Mouse (Mus musculus): Measurements from ENCODE around the gene Cacnb2.
A peak's percentile ranks its signal among the peaks of the same experiment; 100 is the strongest.

The Cacnb2 gene

DNA sequence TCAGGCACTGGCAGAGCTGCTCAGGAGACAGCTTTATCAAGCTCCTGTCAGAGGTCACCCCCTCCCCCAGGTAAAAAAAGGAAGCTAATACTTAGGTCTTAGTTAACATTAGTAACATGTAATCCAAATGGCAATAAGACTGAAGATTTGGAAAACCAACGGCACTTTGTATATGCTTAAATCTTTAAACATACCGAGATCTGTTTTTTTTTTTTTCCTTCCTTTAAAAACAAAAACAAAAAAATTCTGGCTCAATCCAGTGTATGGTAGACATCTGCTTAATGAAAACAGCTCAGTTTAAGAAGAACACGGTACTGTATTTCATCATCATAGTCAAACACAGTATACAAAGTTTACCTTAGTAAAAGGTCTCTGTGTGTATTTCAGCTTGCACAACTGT lies at the start of gene Cacnb2:
Gene Cacnb2 (plus strand): TSS at position 301 of the 400 bp plus-strand sequence.
- DNase-seq (ENCODE audit: low spot score): no peak

DNA sequence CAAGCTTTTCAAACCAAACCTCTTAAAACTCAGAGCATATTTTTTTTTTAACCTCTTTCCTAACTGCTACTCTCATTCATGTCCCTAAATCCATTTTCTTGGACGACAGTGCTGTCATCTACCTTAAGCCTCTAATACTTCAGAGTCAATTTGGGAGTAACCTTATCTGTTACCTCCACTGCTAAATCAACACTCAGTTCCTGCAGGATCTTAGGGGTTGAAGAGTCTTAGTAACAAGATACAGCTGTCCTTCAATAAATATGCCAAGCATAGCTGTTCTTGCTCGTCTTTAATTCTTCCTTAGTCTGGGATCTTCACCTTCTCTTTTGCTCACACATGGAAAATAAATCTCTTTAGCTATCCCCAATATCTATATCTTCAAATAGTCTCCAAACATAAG lies 34.9 kb upstream of the Cacnb2 start:
- no peak for DNase-seq (ENCODE audit: low spot score)

DNA sequence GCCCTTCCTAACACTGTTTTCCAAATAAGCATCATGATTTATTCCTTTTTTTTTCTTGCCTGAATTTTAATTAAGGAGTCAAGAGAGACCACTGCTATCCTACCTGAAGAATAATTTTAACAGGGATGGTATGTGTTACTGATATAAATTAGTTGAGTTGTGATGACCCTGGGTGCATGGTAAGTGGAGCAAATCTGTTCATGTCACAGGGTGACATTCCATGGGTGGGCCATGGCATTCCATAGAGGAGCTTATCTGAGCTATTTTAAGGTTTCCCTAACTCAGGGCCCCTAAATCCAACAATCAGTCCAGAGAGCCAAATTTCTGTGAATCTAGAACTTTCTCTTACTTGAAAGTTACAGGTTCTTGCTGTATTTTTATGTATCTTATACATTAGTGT lies 31.6 kb upstream of the Cacnb2 start:
- no peak for DNase-seq (ENCODE audit: low spot score)

DNA sequence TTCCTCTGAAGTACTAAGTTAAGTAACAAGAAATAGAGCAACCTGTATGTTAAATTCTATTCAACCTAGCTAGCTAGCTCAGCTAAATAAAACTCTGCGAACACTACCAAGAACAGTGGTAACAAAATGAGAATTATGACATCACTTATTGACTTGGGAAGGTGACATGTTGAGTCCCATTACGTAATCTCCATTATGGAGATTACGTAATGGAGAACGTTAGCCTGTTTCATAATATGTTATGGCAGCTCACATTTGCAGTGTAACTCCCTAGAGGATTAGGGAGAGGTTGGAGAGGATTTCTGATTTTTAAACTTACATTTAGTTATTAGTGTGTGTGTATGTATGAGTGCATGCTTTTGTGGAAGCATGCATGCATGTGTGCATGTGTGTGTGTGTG lies 13.3 kb upstream of the Cacnb2 start:
- no peak for DNase-seq (ENCODE audit: low spot score)

DNA sequence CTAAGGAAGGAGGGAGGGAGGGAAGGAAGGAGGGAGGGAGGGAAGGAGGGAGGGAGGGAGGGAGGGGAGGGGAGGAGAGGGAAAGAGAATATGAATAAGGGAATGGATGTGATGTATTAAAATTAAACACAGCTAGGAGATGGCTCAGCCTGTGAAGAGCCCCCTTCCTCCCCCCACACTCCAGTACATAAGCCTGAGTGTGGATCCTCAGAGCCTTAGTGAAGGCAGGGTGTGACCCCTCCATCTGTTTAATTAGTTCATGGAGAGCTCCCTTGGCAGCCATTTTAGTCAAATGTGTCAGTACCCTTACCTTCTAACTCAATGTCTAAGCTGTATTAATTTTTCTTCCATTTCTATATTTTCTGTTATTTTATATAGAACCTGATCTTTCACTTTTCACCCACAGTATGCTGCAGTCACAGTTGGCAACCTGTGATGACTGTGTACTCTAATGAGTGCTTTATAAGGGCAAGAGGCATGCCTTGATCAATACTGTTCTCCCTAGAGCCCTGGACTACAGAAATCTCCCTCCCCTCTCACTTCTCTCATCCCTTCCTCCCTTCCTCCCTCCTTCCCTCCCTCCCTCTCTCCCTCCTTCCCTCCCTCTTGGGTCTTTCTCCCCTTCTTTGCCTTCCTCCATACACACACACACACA lies 4.9 kb upstream of the Cacnb2 start:
- no peak for DNase-seq (ENCODE audit: low spot score)

DNA sequence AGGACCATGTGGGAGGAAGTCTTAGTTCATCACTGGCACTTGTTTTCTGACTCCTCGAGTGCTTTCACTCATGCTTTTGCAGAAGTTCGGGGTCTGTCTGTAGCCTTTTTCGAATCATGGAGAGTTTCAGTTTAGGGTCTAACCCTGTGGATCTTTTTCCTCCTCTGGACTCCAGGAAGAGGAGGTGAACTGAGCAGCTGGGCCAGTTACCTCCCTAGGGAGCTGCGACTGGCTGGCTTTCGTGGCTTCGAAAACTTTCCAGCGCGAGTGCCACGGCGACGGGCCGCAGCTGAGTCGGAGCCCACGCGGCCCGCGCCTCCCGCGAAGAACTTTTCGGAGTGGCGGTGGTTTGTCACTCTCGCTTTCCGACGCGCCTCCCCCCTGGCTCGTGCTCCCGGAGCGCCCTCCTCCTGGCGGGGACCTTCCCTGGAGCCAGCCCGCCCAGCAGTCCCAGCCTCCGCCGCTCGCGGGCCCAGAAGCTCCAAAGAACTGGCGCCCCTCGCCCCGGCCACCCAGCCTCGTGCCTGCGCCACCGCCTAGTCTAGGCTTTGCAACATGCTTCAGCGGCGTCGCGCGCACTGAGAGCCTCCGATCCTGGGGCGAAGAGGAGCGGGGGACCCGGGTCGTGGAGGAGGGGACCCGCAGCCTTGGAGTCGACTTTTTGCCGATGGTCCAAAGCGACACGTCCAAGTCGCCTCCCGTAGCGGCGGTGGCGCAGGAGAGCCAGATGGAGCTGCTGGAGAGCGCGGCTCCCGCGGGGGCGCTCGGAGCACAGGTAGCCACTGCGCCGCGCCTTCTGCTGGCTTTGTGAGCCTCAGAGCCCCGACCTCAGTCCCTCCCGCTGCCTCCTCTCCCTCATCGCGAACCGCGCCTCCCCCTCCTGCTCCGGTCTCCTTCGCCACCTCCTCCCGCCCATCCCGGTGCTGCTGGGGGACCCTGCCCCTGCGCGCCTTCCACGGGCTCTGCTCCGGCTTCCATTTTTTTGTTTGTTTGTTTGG lies 1.2 kb downstream of the Cacnb2 start:
- peak; percentile 59 for DNase-seq (ENCODE audit: low spot score)

DNA sequence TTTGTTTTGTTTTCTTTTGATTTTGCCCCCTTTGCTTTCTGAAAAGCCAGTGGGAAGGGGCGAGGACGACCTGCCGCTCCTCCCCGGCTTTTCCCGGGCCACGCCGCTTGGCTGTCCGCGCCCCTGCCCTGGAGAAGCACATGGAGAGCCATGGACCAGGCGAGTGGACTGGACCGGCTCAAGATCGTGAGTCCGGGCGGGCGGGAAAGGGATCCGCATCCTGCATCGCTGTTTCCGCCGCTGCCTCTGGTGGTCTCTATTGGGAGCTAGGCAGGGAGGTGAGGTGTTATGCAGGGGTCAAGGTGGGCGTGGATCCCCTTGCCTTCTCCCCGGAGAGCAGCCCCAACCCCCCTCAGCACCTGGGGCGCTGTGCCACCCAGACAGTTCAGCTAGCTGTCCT lies 1.9 kb downstream of the Cacnb2 start:
- DNase-seq (ENCODE audit: low spot score): no peak

DNA sequence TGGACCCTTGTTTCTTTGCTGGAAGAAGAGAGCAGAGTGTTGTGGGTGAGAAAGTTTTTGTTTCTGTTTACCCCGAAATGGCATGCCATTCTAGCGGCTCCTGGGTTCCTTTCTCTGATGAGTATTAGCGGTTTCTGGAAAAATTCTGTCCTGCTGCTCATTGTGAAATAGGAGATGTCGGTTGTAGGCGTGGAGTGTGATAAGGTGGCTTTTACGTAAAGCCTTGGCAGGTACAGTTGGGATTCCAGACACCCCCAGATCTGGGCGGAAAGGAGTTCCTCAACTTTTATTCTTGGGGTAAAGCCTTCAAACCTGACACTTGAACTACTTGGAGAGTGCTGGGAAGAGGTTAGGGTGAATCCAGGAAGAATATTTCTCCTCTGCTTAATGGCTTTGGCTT lies 2.3 kb downstream of the Cacnb2 start:
- DNase-seq (ENCODE audit: low spot score): no peak

DNA sequence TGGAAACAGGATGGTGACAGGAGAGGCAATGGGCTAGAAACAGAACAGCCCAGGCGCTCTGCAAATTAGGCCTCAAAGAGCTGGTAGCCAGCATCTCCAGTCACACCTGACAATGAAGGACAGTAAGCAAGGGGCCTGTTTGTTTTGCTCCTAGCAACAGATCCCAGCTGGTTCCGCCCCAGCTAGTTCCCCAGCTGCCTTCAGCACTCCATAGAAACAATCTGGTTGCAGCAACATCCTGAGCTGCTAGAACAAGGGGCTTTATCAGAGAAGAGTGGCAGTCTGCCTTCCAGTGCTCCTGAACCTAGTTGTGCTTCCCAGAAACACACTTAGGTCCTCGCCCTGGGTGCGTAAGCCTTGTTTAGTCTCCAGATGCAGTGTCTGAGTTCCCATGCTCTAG lies 5.7 kb downstream of the Cacnb2 start:
- DNase-seq (ENCODE audit: low spot score): peak; percentile 50

DNA sequence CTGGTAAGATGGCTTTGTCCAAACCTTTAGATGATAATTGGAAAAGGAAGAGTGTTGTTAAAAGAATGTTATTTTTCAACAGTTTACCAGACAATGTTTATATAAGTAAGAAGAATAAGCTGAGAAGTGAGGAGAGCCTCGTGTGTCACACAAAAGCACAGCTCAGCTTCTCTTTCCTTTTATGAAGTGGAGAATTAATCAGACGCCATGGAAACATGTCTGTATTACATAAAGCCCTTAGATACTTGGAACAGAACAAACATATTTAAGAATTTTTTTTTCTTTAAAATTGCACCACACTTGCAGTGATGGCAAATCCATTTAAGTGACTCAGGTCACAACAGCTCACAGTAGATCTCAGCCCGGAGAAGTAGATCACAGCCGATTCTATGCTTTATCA lies 9.8 kb downstream of the Cacnb2 start:
- DNase-seq (ENCODE audit: low spot score): no peak

DNA sequence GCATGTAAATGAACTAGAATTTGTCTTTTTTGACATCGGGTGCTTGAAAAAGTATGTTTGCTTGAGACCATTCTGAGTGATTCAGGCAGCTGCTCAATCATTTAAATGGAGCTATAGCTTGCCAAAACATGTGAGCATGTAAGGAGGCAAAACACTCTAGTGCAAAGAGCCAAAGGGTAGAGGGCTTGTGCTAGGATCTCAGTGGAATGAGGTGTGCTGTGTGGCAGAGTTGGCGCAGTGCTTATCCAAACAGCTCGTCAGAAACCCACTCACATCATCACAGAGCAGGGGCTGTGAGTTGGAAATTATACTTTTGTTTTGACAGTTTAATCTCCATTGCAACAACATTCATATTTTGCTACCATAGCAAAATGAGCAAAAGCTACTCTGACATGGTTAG lies 13.5 kb downstream of the Cacnb2 start:
- DNase-seq (ENCODE audit: low spot score): no peak

DNA sequence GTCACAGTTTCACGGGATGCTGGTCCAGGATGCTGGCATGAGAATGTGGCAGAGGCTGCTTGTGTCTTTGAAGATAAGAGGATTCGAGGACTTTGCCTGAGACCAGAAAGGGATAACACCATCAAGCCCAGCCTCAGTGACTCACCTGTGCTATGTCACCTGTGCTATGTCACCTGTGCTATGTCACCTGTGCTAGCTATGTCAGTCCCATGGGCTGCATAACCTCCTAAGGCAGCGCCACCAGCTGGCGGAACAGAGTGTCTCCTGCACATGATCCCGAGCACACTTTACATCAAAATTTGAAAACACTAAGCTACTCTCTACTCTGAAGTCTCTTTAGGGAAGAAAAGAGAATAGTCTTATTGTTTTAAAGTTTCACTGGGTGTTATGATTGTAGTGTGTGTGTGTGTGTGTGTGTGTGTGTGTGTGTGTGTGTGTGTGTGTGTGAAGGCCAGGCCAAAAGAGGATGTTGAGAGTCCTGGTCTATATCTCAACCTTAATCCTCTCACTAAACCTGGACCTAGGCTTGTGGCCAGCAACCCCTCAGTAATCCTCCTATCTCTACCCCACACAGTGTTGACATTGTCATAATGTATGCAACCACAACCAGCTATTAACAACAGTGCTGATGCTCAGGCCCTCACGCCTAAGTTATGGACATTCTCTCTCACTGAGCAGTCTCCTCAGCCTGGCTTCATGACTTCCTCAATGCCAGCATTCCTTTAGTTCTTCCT lies 17.4 kb downstream of the Cacnb2 start:
- DNase-seq (ENCODE audit: low spot score): no peak

DNA sequence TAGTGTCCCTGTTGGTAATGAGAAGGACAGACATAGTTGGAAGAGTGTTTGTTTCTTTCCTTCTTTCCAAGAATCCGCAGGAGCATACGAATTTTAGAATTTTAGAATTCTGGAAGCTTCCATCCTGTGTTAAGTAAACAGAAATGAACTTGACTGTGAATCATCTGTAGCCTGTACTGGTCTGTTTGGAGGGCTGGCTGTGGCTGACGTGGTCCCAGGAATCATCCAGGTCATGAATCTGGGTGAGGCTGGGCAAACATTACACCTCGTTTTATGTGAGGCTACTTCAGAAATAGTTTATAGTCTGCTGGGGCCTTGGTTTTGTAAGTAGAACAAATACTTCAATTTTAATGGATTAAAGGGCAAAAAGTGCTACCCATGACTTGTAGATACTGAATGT lies 18.0 kb downstream of the Cacnb2 start:
- DNase-seq (ENCODE audit: low spot score): no peak

DNA sequence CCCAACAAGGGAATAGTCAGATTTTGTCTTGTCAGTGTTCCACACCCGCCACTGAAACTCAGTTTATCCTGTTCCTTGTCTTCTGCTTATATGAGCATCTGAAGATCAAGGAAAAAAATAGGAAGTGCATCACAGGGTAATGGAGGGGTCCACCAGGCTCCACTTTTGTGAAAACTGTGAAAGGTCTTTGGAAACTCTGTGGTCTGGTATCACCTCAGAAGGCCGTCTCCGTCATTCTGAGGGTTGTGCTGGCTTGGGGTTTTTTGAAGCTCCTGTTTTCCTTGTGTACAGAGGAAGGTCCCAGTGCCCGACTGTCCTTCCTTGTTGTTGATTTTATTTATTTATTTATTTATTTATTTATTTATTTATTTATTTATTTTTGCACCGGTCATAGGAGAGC lies 20.9 kb downstream of the Cacnb2 start:
- DNase-seq (ENCODE audit: low spot score): no peak

DNA sequence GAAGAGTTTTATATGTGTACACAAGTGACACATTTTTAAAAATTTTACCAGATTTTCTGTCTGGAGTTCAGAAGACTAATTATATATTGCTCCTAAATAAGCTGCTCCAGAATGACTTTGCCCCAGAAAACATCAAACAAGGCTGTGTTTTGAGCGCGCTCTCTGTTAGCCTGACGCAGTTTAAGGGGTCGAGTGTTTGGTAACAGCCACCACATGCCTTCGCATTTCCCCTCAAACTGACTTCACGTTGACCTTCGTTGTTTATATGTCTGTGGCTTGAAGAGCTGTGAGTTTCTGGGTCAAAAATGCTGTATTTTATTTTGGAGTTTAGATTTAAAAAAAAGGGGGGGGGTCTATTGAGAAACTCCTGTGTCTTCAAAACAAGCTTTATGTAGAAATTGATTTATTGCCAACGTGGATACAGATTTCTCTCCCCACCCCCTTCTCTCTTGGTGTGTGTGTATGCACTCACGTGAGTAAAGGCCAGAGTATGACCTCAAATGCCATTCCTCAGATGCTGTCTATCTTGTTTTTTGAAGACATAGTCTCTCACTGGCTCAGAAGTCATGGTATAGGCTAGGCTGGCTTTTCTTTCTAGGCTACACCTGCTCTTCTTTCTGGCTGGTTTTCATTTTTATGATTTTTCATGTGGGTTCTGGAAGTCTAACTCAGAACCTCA lies 27.1 kb downstream of the Cacnb2 start:
- no peak for DNase-seq (ENCODE audit: low spot score)

DNA sequence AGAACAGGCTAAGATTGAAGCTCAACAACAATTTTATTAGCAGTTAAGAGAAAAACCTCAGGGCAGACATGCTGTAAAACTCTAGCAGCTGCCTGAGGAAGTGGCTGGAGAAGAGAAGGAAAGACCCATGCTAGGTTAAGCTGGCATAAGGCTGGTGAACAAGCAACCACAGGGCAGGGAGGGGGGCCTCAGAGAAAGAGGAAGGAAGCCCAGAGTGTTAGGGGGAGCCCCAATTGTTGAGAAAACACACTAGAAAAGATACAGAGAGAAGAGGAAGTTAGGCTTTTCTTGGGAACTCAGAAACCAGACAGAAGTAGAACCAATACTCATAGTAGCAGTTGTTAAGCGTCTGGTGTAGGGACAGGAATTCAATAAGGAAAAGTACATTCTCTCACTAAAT lies 28.7 kb downstream of the Cacnb2 start:
- DNase-seq (ENCODE audit: low spot score): peak; percentile 37

DNA sequence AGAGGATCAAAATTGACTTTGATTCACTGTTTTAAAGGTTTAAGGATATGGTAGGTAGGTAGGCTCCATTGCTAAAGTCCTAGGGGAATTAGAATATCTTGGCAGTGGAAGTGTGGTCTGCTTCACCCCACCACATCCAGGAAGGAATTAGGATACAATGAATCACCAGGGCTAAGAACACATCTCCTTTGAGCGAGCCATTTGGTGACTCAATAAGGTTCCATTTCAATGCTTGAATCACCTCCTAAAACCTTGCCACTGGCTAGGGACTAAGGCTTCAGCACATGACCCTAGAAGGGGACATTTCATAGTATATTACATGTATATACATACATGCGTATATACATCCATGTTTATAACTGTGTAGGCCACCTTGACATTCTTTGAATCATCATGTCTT lies 30.3 kb downstream of the Cacnb2 start:
- DNase-seq (ENCODE audit: low spot score): no peak

DNA sequence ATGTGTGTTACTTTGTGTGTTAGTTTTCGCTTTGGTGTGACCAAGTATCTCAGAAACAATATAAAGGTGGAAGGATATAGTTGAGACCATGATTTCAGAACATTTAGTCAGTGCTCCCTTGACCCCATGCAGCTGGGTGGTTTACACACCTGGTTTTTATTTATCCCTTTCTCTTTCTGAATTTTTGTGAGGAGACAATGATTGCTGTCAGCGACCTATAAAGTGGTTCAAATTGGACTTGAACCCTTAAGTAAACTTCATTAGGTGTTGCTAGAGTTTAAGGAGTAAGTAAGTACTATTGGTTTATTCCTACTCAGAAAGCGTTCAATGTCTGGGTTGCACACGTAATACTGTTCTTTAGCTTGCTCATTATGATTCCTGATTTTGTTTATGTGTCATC lies 36.4 kb downstream of the Cacnb2 start:
- no peak for DNase-seq (ENCODE audit: low spot score)

DNA sequence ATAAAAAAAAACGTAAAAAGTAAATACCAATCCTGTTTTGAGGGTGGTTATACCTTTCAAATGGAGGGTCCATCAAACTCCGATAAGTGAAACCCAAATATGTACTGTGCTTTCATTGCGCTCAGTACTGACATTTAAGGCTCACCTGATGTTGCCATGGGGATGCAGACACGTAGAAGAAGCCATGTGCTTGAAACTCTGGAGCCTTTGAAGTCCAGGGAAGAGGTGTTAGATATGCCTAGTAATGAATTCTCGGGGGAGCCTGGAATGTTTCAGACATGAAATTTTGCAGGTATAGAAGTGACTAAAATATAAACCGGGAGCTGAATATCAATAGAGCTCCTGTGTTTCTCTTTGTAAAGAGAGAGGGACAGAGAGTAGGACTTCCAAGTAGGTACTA lies 37.0 kb downstream of the Cacnb2 start:
- no peak for DNase-seq (ENCODE audit: low spot score)

DNA sequence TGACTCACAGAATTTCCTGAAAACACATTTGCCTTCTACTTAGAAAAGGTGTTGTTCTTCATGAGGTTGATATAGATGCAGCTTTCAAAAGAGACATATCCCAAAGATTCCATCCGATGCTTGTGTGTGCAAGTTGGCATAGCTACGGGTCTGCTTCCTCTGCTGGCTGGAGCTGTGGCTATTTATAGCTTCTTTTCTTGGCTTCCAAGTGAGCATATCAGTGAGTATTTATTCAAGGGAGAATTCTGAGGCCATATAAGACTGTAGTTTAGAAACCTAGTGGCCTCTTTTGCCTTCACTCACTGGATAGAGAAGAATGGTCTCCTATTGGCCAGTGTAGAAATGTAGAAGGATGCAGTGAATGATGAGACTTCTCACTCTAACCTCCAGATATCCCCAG lies 38.2 kb downstream of the Cacnb2 start:
- peak; percentile 14 for DNase-seq (ENCODE audit: low spot score)

DNA sequence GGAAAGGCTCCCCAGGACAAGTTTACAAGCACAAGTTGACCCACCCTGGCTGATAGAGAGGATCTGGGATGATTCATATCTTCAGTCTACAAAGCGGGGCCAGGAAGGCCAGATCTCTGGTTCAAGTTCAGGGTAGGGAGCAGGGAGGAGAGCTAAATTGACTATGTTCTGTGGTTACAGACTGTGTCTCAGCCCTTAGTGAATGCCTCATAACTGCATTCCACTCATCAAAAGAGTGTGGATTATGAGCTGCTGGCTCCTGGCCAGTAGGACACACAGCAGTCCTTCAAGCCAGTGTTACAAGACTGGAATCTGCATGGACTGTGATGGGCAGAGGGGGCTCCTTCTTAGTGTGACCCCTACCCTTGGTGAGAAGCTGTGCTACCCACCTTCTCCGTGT lies 48.4 kb downstream of the Cacnb2 start:
- DNase-seq (ENCODE audit: low spot score): no peak

DNA sequence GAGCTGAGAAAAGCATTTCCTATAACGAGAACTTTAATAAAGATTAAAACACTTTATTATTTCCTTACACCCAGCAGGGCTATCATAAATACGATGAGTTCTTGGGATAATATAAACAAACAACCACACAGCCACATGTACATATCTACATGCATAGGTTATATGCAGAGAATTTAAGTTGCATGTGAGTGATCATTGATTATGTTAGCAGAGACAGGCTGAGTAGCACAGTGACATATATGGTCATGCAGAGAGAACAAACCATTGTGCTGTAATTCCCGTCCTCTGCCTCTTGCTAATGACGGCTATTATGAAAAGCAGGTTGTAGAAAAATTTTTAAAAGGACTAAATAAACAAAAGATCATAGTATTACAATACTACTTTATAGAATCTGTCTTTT lies 53.8 kb downstream of the Cacnb2 start:
- no peak for DNase-seq (ENCODE audit: low spot score)
